Mouse (Mus musculus): ENCODE data around the gene Pagr1b. TPM values are rescaled to one million over a fixed set of nuclear protein-coding genes. Genes with fewer than 3 reads are reported as not detected.

Pagr1b gene
- total and polyA plus RNA-seq, 3 experiments: 0.30 to 6.6 TPM; not detected in 1

DNA sequence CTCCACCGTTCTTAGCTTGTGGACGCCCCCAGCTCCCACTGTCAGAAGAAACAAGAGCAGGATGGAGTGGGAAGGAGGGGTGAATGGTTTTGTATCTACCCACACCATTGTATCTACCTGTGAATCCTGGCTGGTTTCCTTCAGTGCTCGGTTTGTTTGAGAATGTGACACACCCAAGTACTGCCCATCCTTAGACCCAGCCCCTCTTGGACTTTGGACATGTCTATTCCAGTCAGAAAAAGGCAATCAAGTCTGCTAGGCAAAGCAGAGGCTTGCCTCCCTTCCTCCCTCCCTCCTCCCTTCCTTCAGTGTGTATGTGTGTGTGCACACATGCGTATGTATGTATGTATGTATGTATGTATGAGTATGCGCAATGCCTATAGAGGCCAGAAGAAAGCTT is 12.7 kb downstream of the Pagr1b start:
- peaks cover 19 to 40% of the 10 kb centered on the region in 2 experiments for H3K36me3 ChIP-seq (replicated peaks in 1 of 2; ENCODE audit: control insufficient read depth in 1 of 2, insufficient read depth in 1 of 2, low read length in 1 of 2)
- in situ Hi-C loops (cut with MboI; ENCODE audit: low pct_ligation_motif_present, low pct_unique_long_range_greater_than_20kb, low sequenced_read_pairs) (no loop called here), dilution Hi-C loops (cut with MboI; ENCODE audit: extremely low pct_ligation_motif_present, extremely low pct_unique_long_range_greater_than_20kb, low sequenced_read_pairs) (no loop called here)
- H3K9me3 ChIP-seq (replicated peaks; ENCODE audit: low read length): no peaks in the 10 kb centered on the region
- no peak for TF ChIP-seq BHLHE40 (IDR thresholded peaks at IDR 0.05; ENCODE audit: low read depth, low read length)
- TF ChIP-seq MYC (IDR thresholded peaks at IDR 0.05; ENCODE audit: low read depth, low read length): no peak
- TF ChIP-seq NELFE (IDR thresholded peaks at IDR 0.05; ENCODE audit: low read depth, low read length): no peak
- TF ChIP-seq ELF1 (IDR thresholded peaks at IDR 0.05; ENCODE audit: low read depth, low read length): no peak
- no peak for TF ChIP-seq ZKSCAN1 (IDR thresholded peaks at IDR 0.05; ENCODE audit: borderline replicate concordance, low read depth, low read length)
- no peak for TF ChIP-seq HCFC1 (IDR thresholded peaks at IDR 0.05; ENCODE audit: low read depth, low read length)
- TF ChIP-seq SIN3A (IDR thresholded peaks at IDR 0.05; ENCODE audit: low read length): no peak
- TF ChIP-seq TCF12 (IDR thresholded peaks at IDR 0.05; ENCODE audit: low read depth, low read length): no peak
- TF ChIP-seq MEF2A (IDR thresholded peaks at IDR 0.05; ENCODE audit: borderline replicate concordance, low read depth, low read length): no peak
- no peak for TF ChIP-seq USF1 (IDR thresholded peaks at IDR 0.05; ENCODE audit: low read depth, low read length)
- no peak for TF ChIP-seq RAD21 (IDR thresholded peaks at IDR 0.05; ENCODE audit: low read depth, low read length)
- TF ChIP-seq MAX (IDR thresholded peaks at IDR 0.05; ENCODE audit: low read length): no peak
- TF ChIP-seq IRF4 (IDR thresholded peaks at IDR 0.05; ENCODE audit: low read depth, low read length): no peak
- TF ChIP-seq PAX5 (IDR thresholded peaks at IDR 0.05; ENCODE audit: low read length): no peak
- peaks cover 15 to 41% of the 10 kb centered on the region in 2 experiments for H3K4me1 ChIP-seq (ENCODE audit: control insufficient read depth in 1 of 2, insufficient read depth in 2 of 2)
- no peaks in the 10 kb centered on the region for H3K27me3 ChIP-seq (replicated peaks)
- DNase-seq (ENCODE audit: extremely low read depth): no peak
- no peaks in the 10 kb centered on the region for H3K79me2 ChIP-seq (replicated peaks; ENCODE audit: control insufficient read depth, extremely low read depth, insufficient read depth, poor library complexity, severe bottlenecking)
- H3K27ac ChIP-seq (ENCODE audit: insufficient read depth, low read depth): no peak overlapping the region
- H3K4me3 ChIP-seq (replicated peaks in 1 of 3; ENCODE audit: low read depth in 2 of 3, low read length in 2 of 3, poor library complexity in 1 of 3): no peak overlapping the region
- H3K9ac ChIP-seq (ENCODE audit: insufficient read depth, low read depth): no peak overlapping the region
- H3K4me2 ChIP-seq (ENCODE audit: insufficient read depth, low read depth, poor library complexity, severe bottlenecking): no peak overlapping the region

DNA sequence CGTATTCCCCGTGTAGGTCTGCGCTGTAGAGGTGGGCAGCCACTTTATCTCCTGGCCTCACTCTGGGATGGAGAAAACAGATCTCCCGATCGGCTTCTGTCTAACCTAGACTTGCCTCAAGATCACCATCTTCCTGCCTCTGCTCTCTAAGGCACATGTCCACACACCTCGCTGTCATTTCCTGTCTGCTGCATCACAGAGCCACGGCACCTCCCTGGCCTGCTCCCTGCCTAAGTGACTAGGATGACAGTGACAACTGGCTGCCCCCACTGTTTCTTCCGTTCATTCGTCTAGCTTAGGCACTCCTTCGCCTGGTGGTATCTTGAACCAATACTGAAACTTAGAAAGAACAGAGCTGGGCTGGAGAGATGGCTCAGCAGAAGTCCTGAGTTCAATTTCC is 16.7 kb downstream of the Pagr1b start:
- Histone ChIP-seq H3K4me3 (replicated peaks in 1 of 3; ENCODE audit: low read depth in 2 of 3, low read length in 2 of 3, poor library complexity in 1 of 3) (no peak overlapping the region), H3K9me3 (replicated peaks; ENCODE audit: low read length) (peaks cover 9% of the 10 kb centered on the region), H3K27me3 (replicated peaks) (no peaks in the 10 kb centered on the region), H3K79me2 (replicated peaks; ENCODE audit: control insufficient read depth, extremely low read depth, insufficient read depth, poor library complexity, severe bottlenecking) (no peaks in the 10 kb centered on the region), H3K4me2 (ENCODE audit: insufficient read depth, low read depth, poor library complexity, severe bottlenecking) (no peak overlapping the region), H3K4me1 (ENCODE audit: control insufficient read depth in 1 of 2, insufficient read depth in 2 of 2) (peaks cover 0 to 9% of the 10 kb centered on the region in 2 experiments; a peak in 2 of 4 replicates), H3K9ac (ENCODE audit: insufficient read depth, low read depth) (no peak overlapping the region), H3K27ac (ENCODE audit: insufficient read depth, low read depth) (no peak overlapping the region), H3K36me3 (replicated peaks in 1 of 2; ENCODE audit: control insufficient read depth in 1 of 2, insufficient read depth in 1 of 2, low read length in 1 of 2) (peaks cover 49 to 77% of the 10 kb centered on the region in 2 experiments)
- dilution Hi-C loops (cut with MboI; ENCODE audit: extremely low pct_ligation_motif_present, extremely low pct_unique_long_range_greater_than_20kb, low sequenced_read_pairs) (no loop called here), in situ Hi-C loops (cut with MboI; ENCODE audit: low pct_ligation_motif_present, low pct_unique_long_range_greater_than_20kb, low sequenced_read_pairs) (loop anchor here (25.0 kb wide), 1 partner anchor 788 kb away; the partner anchor contains the start of genes Gm49388 and Setd1a)
- no peak for DNase-seq (ENCODE audit: extremely low read depth)
- no peak for TF ChIP-seq BHLHE40 (IDR thresholded peaks at IDR 0.05; ENCODE audit: low read depth, low read length)
- TF ChIP-seq ZC3H11A (IDR thresholded peaks at IDR 0.05; ENCODE audit: low read depth, low read length): no peak
- no peak for TF ChIP-seq EP300 (IDR thresholded peaks at IDR 0.05; ENCODE audit: low read length)
- TF ChIP-seq HCFC1 (IDR thresholded peaks at IDR 0.05; ENCODE audit: low read depth, low read length): no peak
- TF ChIP-seq E2F4 (IDR thresholded peaks at IDR 0.05; ENCODE audit: insufficient replicate concordance, low read depth, low read length): no peak
- TF ChIP-seq IRF4 (IDR thresholded peaks at IDR 0.05; ENCODE audit: low read depth, low read length): no peak
- no peak for TF ChIP-seq CHD1 (IDR thresholded peaks at IDR 0.05; ENCODE audit: low read depth, low read length)
- TF ChIP-seq CHD2 (IDR thresholded peaks at IDR 0.05; ENCODE audit: low read length): no peak
- TF ChIP-seq ELF1 (IDR thresholded peaks at IDR 0.05; ENCODE audit: low read depth, low read length): no peak
- no peak for TF ChIP-seq MAZ (IDR thresholded peaks at IDR 0.05; ENCODE audit: low read depth, low read length)
- no peak for TF ChIP-seq ZNF384 (IDR thresholded peaks at IDR 0.05; ENCODE audit: low read depth, low read length)
- no peak for TF ChIP-seq JUND (conservative IDR thresholded peaks at IDR 0.05; ENCODE audit: low read depth, low read length)
- no peak for TF ChIP-seq JUN (IDR thresholded peaks at IDR 0.05; ENCODE audit: insufficient read depth, low read depth, low read length)
- no peak for TF ChIP-seq RCOR1 (conservative IDR thresholded peaks at IDR 0.05; ENCODE audit: low read depth, low read length)

All from CH12.LX (cell line).